Mouse (Mus musculus) intestine, embryonic 14.5 days (tissue): ENCODE results near the gene Pdcd7. TPM values are rescaled to one million over a fixed set of nuclear protein-coding genes. Genes with fewer than 3 reads are reported as not detected.

Source experiments
- ATAC-seq: fragments of 200-750 bp; cut with Nextera tagmentation; replicated peaks from 2 replicates; pipeline ENCODE4 v1.8.0; 2017; ENCODE audit warnings: low read depth, moderate number of reproducible peaks, moderate TSS enrichment, moderate library complexity; ENCODE audit not compliant: low FRiP score, low TSS enrichment
- DNase-seq: peaks from one replicate; pipeline ENCODE4 v3.0.0-alpha.2; 2018; ENCODE audit warnings: low spot score
- H3K27ac ChIP-seq: fragments of 300-500 bp; sonication (generic); 2 replicates; pipeline ENCODE4 v1.5.1; 2014; ENCODE audit warnings: low read depth, mild to moderate bottlenecking, control low read depth
- H3K27me3 ChIP-seq: fragments of 300-500 bp; sonication (generic); replicated peaks from 2 replicates; pipeline ENCODE4 v1.6.1; 2014; ENCODE audit warnings: low read length, control low read depth; ENCODE audit not compliant: control insufficient read depth, insufficient read depth
- H3K36me3 ChIP-seq: fragments of 300-500 bp; sonication (generic); 2 replicates; pipeline ENCODE4 v1.6.1; 2014; ENCODE audit warnings: low read length, control low read depth; ENCODE audit not compliant: control insufficient read depth, insufficient read depth
- H3K4me1 ChIP-seq: fragments of 300-500 bp; sonication (generic); replicated peaks from 2 replicates; pipeline ENCODE4 v1.6.1; 2014; ENCODE audit warnings: low read length, control low read depth, mixed read lengths; ENCODE audit not compliant: control insufficient read depth, insufficient read depth
- H3K4me2 ChIP-seq: fragments of 300-500 bp; sonication (generic); 2 replicates; pipeline ENCODE4 v1.6.1; 2014; ENCODE audit warnings: low read length
- H3K4me3 ChIP-seq: fragments of 300-500 bp; sonication (generic); 2 replicates; pipeline ENCODE4 v1.5.1; 2014; ENCODE audit warnings: low read depth, low read length, control low read depth, mixed read lengths
- H3K9ac ChIP-seq: fragments of 300-500 bp; sonication (generic); 2 replicates; pipeline ENCODE4 v1.6.1; 2014; ENCODE audit warnings: mild to moderate bottlenecking, low read length
- H3K9me3 ChIP-seq: fragments of 300-500 bp; sonication (generic); 2 replicates; pipeline ENCODE4 v1.6.1; 2016; ENCODE audit warnings: low read length, control low read depth; ENCODE audit not compliant: control insufficient read depth
- WGBS: fragments of 180-500 bp; shearing (Covaris S2); extraction: QIAGEN DNeasy Blood & Tissue Kit; methylation state at CpG from one replicate; pipeline ENCODE4 v1.1.7; 2014; 5-methylcytosine and 5-hydroxymethylcytosine counted together
- polyA plus RNA-seq: library from polyadenylated mRNA; unstranded; fragments of >200 nt; fragmentation: Nextera tagmentation; extraction: Ambion mirVana; gene quantifications from 2 replicates; pipeline ENCODE4 v1.2.1, GENCODE M21; 2014

Pdcd7 gene
- polyA plus RNA-seq, 1 experiment from 2014 or later: 11.2 TPM

DNA sequence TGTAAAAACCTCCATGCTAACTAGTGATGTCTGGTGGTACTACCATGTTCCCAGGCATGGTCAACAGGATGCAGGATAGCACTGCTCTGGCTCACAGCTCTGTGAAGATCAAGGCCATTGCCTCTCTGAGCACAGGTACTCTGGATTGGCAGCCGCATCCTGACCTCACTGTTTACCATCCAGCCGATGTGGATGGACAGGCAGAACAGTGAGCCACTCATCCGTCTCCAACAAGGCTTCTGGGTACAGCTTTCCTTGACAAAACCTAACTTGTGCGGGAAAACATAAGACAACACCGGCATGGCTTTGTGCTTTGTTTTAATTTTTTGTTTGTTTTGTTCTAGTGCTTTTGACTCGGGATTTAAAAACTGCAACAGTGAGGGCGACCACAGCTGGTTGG is 19.8 kb downstream of the Pdcd7 start:
- no peak overlapping the region for H3K27ac ChIP-seq
- no peak overlapping the region for H3K4me2 ChIP-seq
- H3K9ac ChIP-seq: no peak overlapping the region
- H3K9me3 ChIP-seq: no peaks in the 10 kb centered on the region
- DNase-seq (peak; percentile 21), ATAC-seq (no peak)
- peaks cover 18% of the 10 kb centered on the region for H3K36me3 ChIP-seq
- no peaks in the 10 kb centered on the region for H3K27me3 ChIP-seq
- 90% methylated on average over 7 of the region's 7 CpGs for WGBS
- no peaks in the 10 kb centered on the region for H3K4me1 ChIP-seq
- no peak overlapping the region for H3K4me3 ChIP-seq

DNA sequence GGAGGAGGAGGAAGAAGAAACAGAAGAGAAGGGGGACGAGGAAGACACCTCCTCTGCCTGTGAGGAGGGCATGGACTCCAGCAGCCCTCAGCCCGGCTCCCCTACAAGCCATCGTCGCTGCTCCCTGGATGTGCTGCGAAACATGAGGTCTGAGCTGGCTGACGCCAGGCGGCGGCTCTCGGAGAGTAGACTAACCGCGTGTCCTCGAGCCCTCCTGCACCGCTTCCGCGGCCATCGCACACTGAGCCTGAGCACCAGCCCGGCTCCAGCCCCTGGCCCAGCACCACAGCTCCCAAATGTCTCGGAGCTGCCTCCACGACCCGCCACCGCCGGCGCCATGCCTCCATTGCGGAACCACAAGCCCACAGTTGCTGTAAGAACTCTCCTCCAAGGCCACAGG is 25.9 kb downstream of the Pdcd7 start:
- Histone ChIP-seq H3K4me2 (no peak overlapping the region), H3K27ac (no peak overlapping the region), H3K4me3 (no peak overlapping the region), H3K27me3 (peaks cover 3% of the 10 kb centered on the region; the same call in 1 of the 2 replicates), H3K9me3 (no peaks in the 10 kb centered on the region), H3K9ac (no peak overlapping the region), H3K4me1 (no peaks in the 10 kb centered on the region), H3K36me3 (no peaks in the 10 kb centered on the region)
- 82% methylated on average over 24 of the region's 24 CpGs for WGBS
- ATAC-seq (no peak), DNase-seq (no peak)

DNA sequence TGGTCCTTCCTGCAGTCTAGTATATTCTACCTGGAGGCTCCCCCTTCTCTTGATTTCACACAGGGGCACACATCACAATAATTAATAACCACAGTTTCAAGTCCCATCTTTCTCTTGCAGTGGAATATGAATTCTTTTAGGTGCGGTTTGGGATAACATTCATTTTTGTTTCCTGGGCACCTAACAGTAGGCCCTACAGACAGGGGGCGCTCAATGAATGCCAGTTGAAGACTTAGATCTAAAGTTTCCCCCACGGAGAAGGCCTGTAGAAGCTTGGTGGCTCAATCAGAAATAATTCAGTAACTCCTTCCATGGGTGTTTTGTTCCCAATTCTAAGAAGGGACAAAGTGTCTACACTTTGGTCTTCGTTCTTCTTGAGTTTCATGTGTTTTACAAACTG is 26.5 kb downstream of the Pdcd7 start:
- Histone ChIP-seq H3K9me3 (no peaks in the 10 kb centered on the region), H3K4me1 (no peaks in the 10 kb centered on the region), H3K27ac (no peak overlapping the region), H3K9ac (no peak overlapping the region), H3K4me2 (no peak overlapping the region), H3K27me3 (peaks cover 6% of the 10 kb centered on the region; the same call in 1 of the 2 replicates), H3K36me3 (no peaks in the 10 kb centered on the region), H3K4me3 (no peak overlapping the region)
- ATAC-seq (no peak), DNase-seq (no peak)
- WGBS: 73% methylated on average over 4 of the region's 4 CpGs

DNA sequence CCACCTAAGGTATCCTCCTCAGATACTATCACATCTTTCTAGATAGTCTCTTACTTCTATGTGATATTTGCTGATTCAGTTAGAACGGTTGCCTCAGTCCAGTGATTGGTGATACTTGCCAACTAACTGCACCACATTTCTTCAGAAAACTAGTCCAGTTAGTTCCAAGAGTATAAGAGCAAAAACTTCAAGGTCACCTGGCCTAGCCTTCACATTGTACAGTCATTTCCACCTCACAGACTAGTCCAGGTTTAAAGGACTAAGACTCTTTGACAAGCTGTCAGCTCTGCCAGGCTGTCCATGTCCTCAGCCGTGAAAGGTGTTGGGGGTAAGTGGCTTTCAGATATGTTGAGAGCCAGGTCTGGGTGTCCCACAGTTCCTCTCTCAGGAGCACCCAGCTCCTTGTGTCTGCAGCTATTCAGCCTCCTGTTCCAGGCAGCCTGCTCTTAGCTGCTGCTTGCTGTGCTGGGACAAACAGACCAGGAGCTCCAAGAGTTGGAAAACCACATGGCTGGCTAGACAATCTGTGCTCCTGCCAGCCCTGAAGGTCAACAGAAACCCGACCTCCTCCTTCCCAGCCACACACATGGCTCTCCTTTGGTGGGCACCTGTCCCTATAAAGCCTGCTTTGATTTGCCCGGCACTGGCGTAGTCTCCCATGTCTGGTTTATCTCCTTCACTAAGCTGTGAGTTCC is 28.7 kb downstream of the Pdcd7 start:
- Histone ChIP-seq H3K9ac (no peak overlapping the region), H3K36me3 (no peaks in the 10 kb centered on the region), H3K27me3 (peaks cover 27% of the 10 kb centered on the region), H3K4me2 (no peak overlapping the region), H3K4me3 (no peak overlapping the region), H3K9me3 (no peaks in the 10 kb centered on the region), H3K27ac (no peak overlapping the region), H3K4me1 (no peaks in the 10 kb centered on the region)
- 81% methylated on average over 5 of the region's 5 CpGs for WGBS
- ATAC-seq (no peak), DNase-seq (no peak)

GRCm38 (mm10) chr9:65375163-65375934 is 29.4 kb downstream of the Pdcd7 start:
- Histone ChIP-seq H3K4me2 (no peak overlapping the region), H3K9ac (no peak overlapping the region), H3K4me3 (no peak overlapping the region), H3K4me1 (no peaks in the 10 kb centered on the region), H3K9me3 (no peaks in the 10 kb centered on the region), H3K27ac (no peak overlapping the region), H3K27me3 (peaks cover 35% of the 10 kb centered on the region), H3K36me3 (no peaks in the 10 kb centered on the region)
- 84% methylated on average over 9 of the region's 9 CpGs for WGBS
- DNase-seq (no peak), ATAC-seq (no peak)

DNA sequence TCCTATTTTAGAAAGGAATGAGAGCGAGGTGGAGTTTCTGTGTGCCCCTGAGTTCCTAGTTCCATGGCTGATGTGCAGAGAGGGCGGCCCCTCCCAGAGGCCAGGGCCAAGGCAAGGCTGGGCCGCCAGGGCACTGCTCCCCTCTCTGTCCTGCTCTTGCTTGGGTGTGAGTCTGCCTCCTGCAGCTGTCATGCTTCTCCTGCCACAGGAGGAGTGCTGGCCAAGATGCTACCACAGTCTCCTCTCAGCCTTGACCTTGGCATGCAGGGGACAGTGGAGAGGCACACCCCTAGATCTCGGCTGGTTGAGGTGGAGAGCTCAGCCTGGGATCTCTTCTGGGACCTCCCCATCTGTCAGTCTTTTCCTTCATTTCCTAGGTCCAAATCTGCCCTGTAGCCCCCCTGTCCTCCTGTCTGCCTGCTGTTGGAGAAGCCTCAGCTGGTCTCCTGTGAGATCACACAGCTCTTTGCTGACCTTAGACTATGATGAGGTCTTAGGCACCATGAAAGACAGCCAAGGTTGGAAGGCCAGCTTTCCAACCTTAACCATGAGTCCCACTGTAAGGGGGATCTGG is 35.2 kb downstream of the Pdcd7 start:
- 79% methylated on average over 4 of the region's 4 CpGs for WGBS
- Histone ChIP-seq H3K27me3 (peaks cover 81% of the 10 kb centered on the region), H3K4me1 (0 out of 2 replicates have a peak, but pooled peaks cover 4% of the 10 kb centered on the region), H3K4me2 (no peak overlapping the region), H3K27ac (no peak overlapping the region), H3K4me3 (no peak overlapping the region), H3K9ac (no peak overlapping the region), H3K36me3 (no peaks in the 10 kb centered on the region), H3K9me3 (no peaks in the 10 kb centered on the region)
- ATAC-seq (no peak), DNase-seq (no peak)

DNA sequence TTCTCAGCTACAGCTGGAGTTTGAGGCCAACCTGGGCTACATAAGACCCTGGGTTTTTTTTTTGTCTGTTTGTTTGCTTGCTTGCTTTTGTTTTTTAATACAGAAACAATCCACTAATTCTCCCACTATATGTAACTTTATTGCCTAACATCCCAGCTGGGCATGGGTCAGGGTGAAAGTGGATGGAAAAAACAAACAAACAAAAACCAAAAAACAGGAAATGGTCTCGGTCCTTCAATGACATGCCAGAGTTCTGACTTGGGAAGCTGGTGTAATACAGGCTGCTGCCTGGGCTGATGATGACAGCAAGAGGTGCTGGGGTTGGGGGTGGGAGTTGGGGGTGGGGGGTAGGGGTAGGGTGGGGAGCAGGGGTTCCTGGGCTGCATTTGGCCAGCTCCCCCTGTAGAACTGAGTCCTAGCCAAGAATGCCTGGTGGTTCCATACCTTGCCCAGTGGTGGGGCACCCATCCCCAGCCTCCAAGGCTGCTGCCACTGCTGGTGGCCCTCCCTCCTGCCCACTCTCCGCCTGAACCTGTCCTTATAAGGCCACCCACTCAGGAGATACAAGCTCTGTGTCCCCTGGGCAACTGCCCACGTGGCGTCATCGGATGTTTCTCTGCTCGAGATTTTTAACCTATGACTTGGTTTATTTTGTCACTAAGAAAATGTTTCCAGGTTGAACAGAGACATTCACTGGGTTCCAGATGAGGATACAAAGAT is 36.3 kb downstream of the Pdcd7 start:
- WGBS: 72% methylated on average over 6 of the region's 6 CpGs
- H3K4me3 ChIP-seq: no peak overlapping the region
- DNase-seq (no peak), ATAC-seq (no peak)
- H3K9ac ChIP-seq: no peak overlapping the region
- H3K4me2 ChIP-seq: no peak overlapping the region
- peaks cover 6% of the 10 kb centered on the region; the same call in 1 of the 2 replicates for H3K4me1 ChIP-seq
- no peaks in the 10 kb centered on the region for H3K36me3 ChIP-seq
- H3K9me3 ChIP-seq: no peaks in the 10 kb centered on the region
- peaks cover 84% of the 10 kb centered on the region for H3K27me3 ChIP-seq
- no peak overlapping the region for H3K27ac ChIP-seq

GRCm38 (mm10) chr9:65382751-65383097 is 36.8 kb downstream of the Pdcd7 start:
- no peaks in the 10 kb centered on the region for H3K36me3 ChIP-seq
- peaks cover 84% of the 10 kb centered on the region for H3K27me3 ChIP-seq
- no peak overlapping the region for H3K9ac ChIP-seq
- no peaks in the 10 kb centered on the region for H3K9me3 ChIP-seq
- peaks cover 6% of the 10 kb centered on the region; the same call in 1 of the 2 replicates for H3K4me1 ChIP-seq
- H3K27ac ChIP-seq: no peak overlapping the region
- no peak overlapping the region for H3K4me2 ChIP-seq
- H3K4me3 ChIP-seq: no peak overlapping the region
- DNase-seq (no peak), ATAC-seq (no peak)
- 57% methylated on average over 3 of the region's 3 CpGs for WGBS
